Comparison of ENCODE assay signal across 10 mouse cellular contexts in the genomic region with DNA sequence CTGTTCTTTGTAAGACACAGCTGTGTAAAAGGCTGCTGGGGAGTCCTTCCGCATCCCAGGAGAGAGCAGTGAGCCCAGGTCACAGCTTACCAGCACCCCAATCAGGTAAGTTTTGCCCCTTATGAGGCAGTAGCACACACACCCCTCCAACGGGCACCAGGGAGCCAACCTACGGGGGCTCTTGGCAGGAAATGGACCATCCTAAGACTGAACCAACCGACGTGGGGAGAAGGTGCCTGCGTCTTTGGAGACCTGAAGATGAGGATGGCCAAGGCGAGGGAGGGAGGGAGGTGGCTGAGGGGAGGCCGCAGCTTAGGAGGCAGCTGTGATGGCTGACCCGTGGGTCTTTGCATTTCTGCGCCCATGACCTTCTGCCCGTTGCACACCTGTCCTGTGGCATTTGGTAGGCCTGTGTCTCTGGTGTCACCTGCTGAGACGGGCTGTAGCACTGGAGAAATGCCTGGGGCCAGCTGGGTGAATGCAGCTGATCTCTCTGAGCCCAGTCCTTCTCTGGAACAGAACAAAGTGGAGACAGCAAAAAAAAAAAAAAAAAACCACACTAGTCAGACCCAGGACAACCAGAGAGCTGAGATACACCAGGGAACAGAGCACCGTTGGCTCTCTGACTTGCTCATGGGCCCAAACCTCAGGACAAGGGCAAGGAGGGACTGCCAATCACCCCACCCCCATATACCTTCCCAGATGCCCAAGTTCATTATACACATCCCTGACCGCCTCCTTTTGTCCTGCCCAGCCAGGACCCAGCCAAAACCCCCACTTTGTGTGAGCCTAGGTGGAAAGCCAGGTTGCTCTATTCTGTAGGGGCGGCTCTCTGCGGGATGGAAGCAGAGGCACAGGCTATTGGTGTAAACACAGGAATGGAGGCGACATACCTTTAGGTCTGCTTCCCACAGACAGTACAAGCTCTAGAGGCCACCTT. TPM values are rescaled to one million over a fixed set of nuclear protein-coding genes. Genes with fewer than 3 reads are reported as not detected.
A peak's percentile ranks its signal among the peaks of the same experiment; 100 is the strongest.
DNase-seq lines count a peak whose midpoint lies in the region; TF ChIP-seq lines count a peak whose summit lies in the region.
"Had no signal": no experiment of that assay in that cellular context is flagged by ENCODE, and none has a peak within 500 bp of the region (broad histone marks: within the 10 kb centered on the region; RNA-seq: fewer than 3 reads in every experiment).

No protein-coding gene starts in this region.

- TF ChIP-seq CTCF in layer of hippocampus, adult 2 months (conservative IDR thresholded peaks at IDR 0.05) = peak; percentile 4; the same call in 1 of the 2 replicates

- H3K27ac ChIP-seq in layer of hippocampus, adult 2 months = no peak overlapping the region; the same call in 1 of the 2 replicates
- H3K27ac ChIP-seq in ES-E14 (ENCODE audit: insufficient read depth, low read depth, low read length, poor library complexity, severe bottlenecking) = no peak overlapping the region
- H3K27ac ChIP-seq: heart, embryonic 10.5 days; stomach, embryonic 15.5 days had no signal

- H3K36me3 ChIP-seq in ES-E14 (ENCODE audit: control insufficient read depth, insufficient read depth, low read length, poor library complexity, severe bottlenecking) = no peaks in the 10 kb centered on the region
- H3K36me3 ChIP-seq: heart, embryonic 10.5 days had no signal

- H3K4me1 ChIP-seq in ES-E14 (ENCODE audit: control insufficient read depth in 2 of 2, insufficient read depth in 2 of 2, low read length in 2 of 2, poor library complexity in 1 of 2) = peaks cover 0 to 4% of the 10 kb centered on the region in 2 experiments; a peak in 1 of 4 replicates

- H3K4me3 ChIP-seq in layer of hippocampus, adult 2 months = no peak overlapping the region
- H3K4me3 ChIP-seq in ES-E14 (ENCODE audit: insufficient read depth in 1 of 2, low read depth in 1 of 2, low read length in 2 of 2, poor library complexity in 1 of 2, severe bottlenecking in 1 of 2) = no peak overlapping the region
- H3K4me3 ChIP-seq: heart, embryonic 10.5 days; stomach, embryonic 15.5 days had no signal

- peak; percentile 23 for DNase-seq in gastrocnemius, postnatal 10 days
- no peak for DNase-seq in gastrocnemius, postnatal 4 days (ENCODE audit: low spot score in 2 of 2)
- no peak for DNase-seq in layer of hippocampus, adult 2 months (ENCODE audit: low spot score in 2 of 2)
- DNase-seq in layer of hippocampus, adult 11-12 months (ENCODE audit: low spot score) = no peak
- no peak for DNase-seq in ES-E14 (ENCODE audit: low read depth, low spot score)
- peak; percentile 36 for DNase-seq in cerebellum, adult 8-10 months
- DNase-seq in thymus, postnatal 0 days (ENCODE audit: low spot score) = no peak

- H3K9me3 ChIP-seq in ES-E14 (ENCODE audit: control insufficient read depth, insufficient read depth, low read depth, low read length) = no peaks in the 10 kb centered on the region
- H3K9me3 ChIP-seq: heart, embryonic 10.5 days; stomach, embryonic 15.5 days had no signal

- in situ Hi-C loops in ES-E14 (cut with MboI; ENCODE audit: low sequenced_read_pairs in 2 of 2, unreplicated experiment in 2 of 2) = loop anchor here in 1 of 2 experiments (5.0 kb wide), 1 partner anchor 104 kb away; no protein-coding TSS in a partner anchor

- H3K9ac ChIP-seq in ES-E14 (ENCODE audit: insufficient read depth, low read depth, low read length, poor library complexity, severe bottlenecking) = no peak overlapping the region
- H3K9ac ChIP-seq: liver, postnatal 0 days; stomach, embryonic 15.5 days had no signal

TF ChIP-seq in ES-E14, 5 proteins besides CTCF, POLR2A, EP300 and RAD21:
- TF ChIP-seq CHD2 (IDR thresholded peaks at IDR 0.05; ENCODE audit: low read depth, low read length) (no peak), ZNF384 (IDR thresholded peaks at IDR 0.05; ENCODE audit: low read depth, low read length) (peak; percentile 86)

RNA-seq across cellular contexts. Expression of a gene that starts 23.9 kb away (rescaled TPM):
- 1 to 10 TPM; 5.0 to 6.5 TPM for total RNA-seq in gastrocnemius, postnatal 10 days (2021)
- 1 to 10 TPM; 6.9 to 9.3 TPM for total RNA-seq in gastrocnemius, postnatal 4 days (2021)
- 1 to 10 TPM; 3.1 to 3.9 TPM for total RNA-seq in layer of hippocampus, adult 2 months (2021)
- 0.09 and 0.21 TPM in 2 replicates for total RNA-seq in ES-E14 (2012; rRNA removed)
- polyA plus RNA-seq in thymus, postnatal 0 days (2015; fragmentation: Nextera tagmentation; extraction: Ambion mirVana) = 0.48 and 0.72 TPM in 2 replicates

Comparison
In these comparisons a context has a peak if more than half of its experiments do, and no peak if none do; other contexts are left out.
1. DNase-seq: peak in gastrocnemius, postnatal 10 days (single experiment) and cerebellum, adult 8-10 months (single experiment); none in gastrocnemius, postnatal 4 days (0 of 2), layer of hippocampus, adult 2 months (0 of 2), layer of hippocampus, adult 11-12 months (single experiment), ES-E14 (single experiment) and thymus, postnatal 0 days (single experiment).